Mouse (Mus musculus): Measurements from ENCODE around the gene Dzip1. TPM values are rescaled to one million over a fixed set of nuclear protein-coding genes. Genes with fewer than 3 reads are reported as not detected.

The Dzip1 gene
- polyA plus RNA-seq, 1 experiment: 5.8 TPM

DNA sequence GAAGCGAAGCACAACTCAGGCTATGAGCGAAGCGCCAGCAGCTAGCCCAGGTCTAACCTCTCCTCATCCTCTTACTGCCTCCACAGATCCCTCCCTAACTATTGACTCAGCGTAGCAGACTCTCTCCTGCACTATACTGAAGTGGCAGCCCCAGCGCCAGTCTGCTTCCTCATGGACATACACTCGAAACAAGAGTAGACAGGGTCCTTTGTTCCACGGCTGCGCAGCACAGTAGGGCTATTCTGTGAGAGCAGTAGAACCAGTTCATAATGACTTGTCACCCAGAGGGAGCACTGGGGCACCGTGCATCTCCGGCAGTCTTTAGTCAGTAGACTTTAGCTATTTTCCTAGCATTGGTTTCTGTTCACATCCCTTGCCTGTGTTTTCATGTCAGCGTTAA, 89.1 kb downstream of the Dzip1 start:
- DNase-seq (ENCODE audit: low read depth): no peak

DNA sequence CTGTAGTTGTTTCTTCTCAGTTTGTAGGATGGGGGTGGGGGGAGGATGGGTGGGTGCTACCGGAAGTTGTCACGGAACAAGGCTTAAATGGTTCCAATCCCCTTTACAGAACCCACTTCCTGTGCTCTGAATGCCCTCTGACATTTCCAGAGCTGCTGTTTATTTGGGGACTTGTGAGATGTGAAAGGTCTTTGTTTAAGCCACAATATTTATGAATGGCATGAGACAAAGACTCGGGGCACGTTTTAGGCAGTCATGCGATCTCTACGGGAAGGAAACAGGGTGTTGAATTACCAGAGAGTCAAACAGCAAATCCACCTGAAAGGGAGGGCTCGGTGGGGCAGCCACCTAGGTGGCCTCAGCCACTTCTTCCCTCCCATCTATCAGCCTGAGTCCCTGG, 90.9 kb downstream of the Dzip1 start:
- no peak for DNase-seq (ENCODE audit: low read depth)

DNA sequence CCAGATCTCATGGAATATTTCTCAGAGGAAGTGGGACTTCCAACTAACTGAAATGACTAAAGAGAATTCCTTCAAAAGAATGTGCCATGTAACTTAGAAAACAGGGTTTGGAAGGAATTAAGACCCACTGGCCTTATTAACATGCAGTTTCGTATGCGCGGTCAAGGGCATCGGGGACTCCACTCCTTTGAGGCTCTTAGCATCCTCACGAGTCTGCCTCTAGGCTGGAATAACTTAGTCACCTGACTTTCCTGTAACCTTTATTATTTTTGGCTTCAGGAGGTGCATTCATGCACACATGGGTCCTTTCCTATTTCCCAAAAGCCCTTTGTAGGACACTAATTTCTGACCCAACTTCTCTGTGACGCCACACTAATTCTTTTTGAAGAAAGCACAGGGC, 92.0 kb downstream of the Dzip1 start:
- DNase-seq (ENCODE audit: low read depth): no peak

DNA sequence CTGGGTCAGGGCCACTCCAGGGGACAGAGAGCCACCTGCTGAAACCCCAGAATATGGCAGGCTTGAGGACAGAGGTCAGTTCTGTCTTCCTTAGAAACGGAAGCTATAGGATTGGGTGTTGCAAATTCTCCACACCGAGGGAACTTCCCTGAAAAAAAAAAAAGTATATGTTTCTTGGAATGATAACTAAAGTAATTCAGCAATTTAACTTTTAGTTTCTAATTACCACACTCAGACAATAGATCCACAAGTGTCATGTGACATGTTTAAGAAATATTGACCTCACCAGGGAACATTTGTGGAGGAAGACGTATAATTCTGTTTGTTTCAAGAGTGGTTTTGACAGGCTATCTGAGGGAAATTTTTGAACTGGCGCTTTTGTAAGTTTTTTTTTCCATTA, 93.7 kb downstream of the Dzip1 start:
- no peak for DNase-seq (ENCODE audit: low read depth)

DNA sequence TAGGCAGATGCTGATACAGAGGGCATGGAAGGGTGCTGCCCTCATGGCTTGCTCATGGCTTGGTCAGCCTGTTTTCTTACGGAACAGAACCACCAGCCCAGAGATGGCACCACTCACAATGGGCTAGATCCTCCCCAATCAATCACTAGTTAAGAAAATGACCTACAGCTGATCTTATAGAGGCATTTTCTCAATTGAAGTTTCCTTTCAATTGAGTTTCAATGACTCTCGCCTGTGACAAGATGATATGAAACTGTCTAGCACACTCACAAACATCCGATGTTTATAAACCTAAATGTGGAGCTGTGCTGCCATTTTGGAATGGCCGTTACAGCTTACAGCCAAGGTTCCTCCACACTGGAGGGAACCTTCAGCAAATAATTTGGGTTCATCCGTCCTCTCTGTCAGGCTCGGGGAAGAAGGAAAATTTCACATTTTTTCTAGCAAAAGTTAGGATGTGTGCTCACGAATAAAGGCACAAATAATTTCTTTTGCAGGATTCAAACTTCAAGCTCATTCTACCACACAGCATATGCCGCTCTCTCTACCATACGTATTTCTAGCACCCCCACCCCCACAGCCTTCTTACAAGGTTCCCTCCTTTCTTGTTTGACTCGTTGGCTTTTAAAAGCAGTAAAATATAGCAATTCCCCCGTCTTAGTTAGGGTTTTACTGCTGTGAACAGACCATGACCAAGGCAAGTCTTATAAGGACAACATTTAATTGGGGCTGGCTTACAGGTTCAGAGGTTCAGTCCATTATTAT, 95.7 kb downstream of the Dzip1 start:
- DNase-seq (ENCODE audit: low read depth): no peak

DNA sequence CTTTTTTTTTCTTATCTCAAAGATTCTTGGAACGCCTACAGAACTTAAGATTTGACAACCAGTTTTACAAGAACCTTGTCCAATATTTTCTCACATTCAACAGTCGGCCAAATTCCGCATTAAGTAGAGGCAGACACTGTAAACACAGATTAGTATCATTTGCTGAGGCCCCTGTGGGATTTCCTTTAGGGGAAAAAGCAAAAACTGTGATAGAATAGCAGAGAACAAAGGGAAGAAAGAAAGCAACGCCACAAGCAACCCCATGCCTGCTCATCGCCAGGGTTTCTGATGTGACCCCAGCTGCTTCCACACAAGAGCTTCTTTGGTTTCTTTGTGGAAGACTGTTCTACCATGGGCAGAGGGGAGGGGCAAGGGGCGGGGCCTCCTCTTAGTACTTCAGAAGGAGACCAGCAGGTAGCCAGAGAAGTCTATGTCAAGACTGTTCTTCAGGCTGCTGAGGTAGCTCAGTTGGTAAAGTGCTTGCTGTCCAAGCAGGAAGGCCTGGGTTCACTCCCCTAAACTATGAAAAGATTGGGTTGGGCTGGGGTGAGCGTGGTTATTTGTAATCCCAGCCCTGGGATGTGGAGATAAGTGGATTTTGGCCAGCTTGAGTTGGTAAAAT, 97.9 kb downstream of the Dzip1 start:
- DNase-seq (ENCODE audit: low read depth): no peak

DNA sequence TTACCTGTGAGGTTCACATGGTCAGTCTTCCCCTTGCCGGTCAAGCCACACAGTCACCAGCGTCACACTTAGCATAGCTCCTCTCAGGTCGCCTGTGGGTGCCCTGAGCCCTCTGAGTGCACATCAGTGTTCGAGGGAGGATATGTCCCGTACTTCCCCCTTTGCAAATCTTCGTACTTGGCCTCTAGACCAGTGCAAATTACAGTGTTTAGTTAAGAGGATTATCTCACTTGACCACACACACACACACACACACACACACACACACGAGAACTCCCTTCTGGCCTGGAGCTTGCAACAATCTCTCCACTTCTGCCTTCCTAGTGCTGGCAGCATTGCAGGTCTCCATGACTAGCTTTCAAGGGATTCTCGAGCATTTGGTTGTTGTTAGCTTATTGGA, 98.9 kb downstream of the Dzip1 start:
- no peak for DNase-seq (ENCODE audit: low read depth)

Other genes starting within 250 kb of the Dzip1 start
- gene Abcc4, start 219.2 kb downstream of the Dzip1 start, polyA plus RNA-seq (2012; rRNA removed): 14.0 and 18.0 TPM in 2 replicates
- gene Cldn10, start 137.6 kb downstream of the Dzip1 start, polyA plus RNA-seq (2012; rRNA removed): 36.5 and 40.1 TPM in 2 replicates
- 40.8 and 52.8 TPM in 2 replicates for gene Dnajc3, start 12.5 kb upstream of the Dzip1 start, polyA plus RNA-seq (2012; rRNA removed)
- gene Uggt2, start 174.0 kb upstream of the Dzip1 start, polyA plus RNA-seq (2012; rRNA removed): 5.5 and 5.6 TPM in 2 replicates
- 0.09 and 0.33 TPM in 2 replicates for gene Hs6st3, start 212.9 kb upstream of the Dzip1 start, polyA plus RNA-seq (2012; rRNA removed)